Mouse (Mus musculus) embryonic facial prominence, embryonic 14.5 days (tissue): Measurements from ENCODE around the gene Gm49673. TPM values are rescaled to one million over a fixed set of nuclear protein-coding genes. Genes with fewer than 3 reads are reported as not detected.
"Not testable (repeated sequence)": the region's sequence is repeated elsewhere in the genome, so short reads cannot be mapped to it uniquely, and the experiment has no call there.

ENCODE experiments used
- ATAC-seq: fragments of 200-750 bp; cut with Nextera tagmentation; 2 replicates; pipeline ENCODE4 v1.8.0; 2017; ENCODE audit warnings: low read depth, moderate number of reproducible peaks, moderate TSS enrichment
- DNase-seq: peaks from one replicate; pipeline ENCODE4 v3.0.0-alpha.2; 2015; ENCODE audit warnings: low spot score
- H3K27ac ChIP-seq: fragments of 300-500 bp; sonication (generic); replicated peaks from 2 replicates; pipeline ENCODE4 v1.5.1; 2014; ENCODE audit warnings: low read depth, mild to moderate bottlenecking, low read length, moderate library complexity
- H3K27me3 ChIP-seq: fragments of 300-500 bp; sonication (generic); replicated peaks from 2 replicates; pipeline ENCODE4 v1.6.1; 2014; ENCODE audit warnings: low read length; ENCODE audit not compliant: control insufficient read depth, insufficient read depth
- H3K36me3 ChIP-seq: fragments of 300-500 bp; sonication (generic); 2 replicates; pipeline ENCODE4 v1.6.1; 2014; ENCODE audit warnings: low read length, mixed read lengths; ENCODE audit not compliant: control insufficient read depth, insufficient read depth
- H3K4me1 ChIP-seq: fragments of 300-500 bp; sonication (generic); 2 replicates; pipeline ENCODE4 v1.6.1; 2014; ENCODE audit warnings: antibody characterized with exemption, low read length; ENCODE audit not compliant: control insufficient read depth, insufficient read depth
- H3K4me2 ChIP-seq: fragments of 300-500 bp; sonication (generic); 2 replicates; pipeline ENCODE4 v1.6.1; 2014; ENCODE audit warnings: low read depth, mild to moderate bottlenecking, low read length, moderate library complexity, mixed read lengths
- H3K4me3 ChIP-seq: fragments of 300-500 bp; sonication (generic); 2 replicates; pipeline ENCODE4 v1.5.1; 2014; ENCODE audit warnings: low read depth, mild to moderate bottlenecking, low read length
- H3K9ac ChIP-seq: fragments of 300-500 bp; sonication (generic); 2 replicates; pipeline ENCODE4 v1.6.1; 2014; ENCODE audit warnings: low read depth, mild to moderate bottlenecking, low read length, moderate library complexity, mixed read lengths
- H3K9me3 ChIP-seq: fragments of 300-500 bp; sonication (generic); 2 replicates; pipeline ENCODE4 v1.6.1; 2016; ENCODE audit warnings: low read length; ENCODE audit not compliant: control insufficient read depth
- WGBS: fragments of 180-500 bp; shearing (Covaris S2); extraction: QIAGEN DNeasy Blood & Tissue Kit; methylation state at CpG from one replicate; pipeline ENCODE4 v1.1.7; 2014; 5-methylcytosine and 5-hydroxymethylcytosine counted together
- polyA plus RNA-seq: library from polyadenylated mRNA; unstranded; fragments of >200 nt; fragmentation: Nextera tagmentation; extraction: Ambion mirVana; gene quantifications from 2 replicates; pipeline ENCODE4 v1.2.1, GENCODE M21; 2014

Gm49673 gene
- polyA plus RNA-seq, 1 experiment from 2014 or later = not detected

DNA sequence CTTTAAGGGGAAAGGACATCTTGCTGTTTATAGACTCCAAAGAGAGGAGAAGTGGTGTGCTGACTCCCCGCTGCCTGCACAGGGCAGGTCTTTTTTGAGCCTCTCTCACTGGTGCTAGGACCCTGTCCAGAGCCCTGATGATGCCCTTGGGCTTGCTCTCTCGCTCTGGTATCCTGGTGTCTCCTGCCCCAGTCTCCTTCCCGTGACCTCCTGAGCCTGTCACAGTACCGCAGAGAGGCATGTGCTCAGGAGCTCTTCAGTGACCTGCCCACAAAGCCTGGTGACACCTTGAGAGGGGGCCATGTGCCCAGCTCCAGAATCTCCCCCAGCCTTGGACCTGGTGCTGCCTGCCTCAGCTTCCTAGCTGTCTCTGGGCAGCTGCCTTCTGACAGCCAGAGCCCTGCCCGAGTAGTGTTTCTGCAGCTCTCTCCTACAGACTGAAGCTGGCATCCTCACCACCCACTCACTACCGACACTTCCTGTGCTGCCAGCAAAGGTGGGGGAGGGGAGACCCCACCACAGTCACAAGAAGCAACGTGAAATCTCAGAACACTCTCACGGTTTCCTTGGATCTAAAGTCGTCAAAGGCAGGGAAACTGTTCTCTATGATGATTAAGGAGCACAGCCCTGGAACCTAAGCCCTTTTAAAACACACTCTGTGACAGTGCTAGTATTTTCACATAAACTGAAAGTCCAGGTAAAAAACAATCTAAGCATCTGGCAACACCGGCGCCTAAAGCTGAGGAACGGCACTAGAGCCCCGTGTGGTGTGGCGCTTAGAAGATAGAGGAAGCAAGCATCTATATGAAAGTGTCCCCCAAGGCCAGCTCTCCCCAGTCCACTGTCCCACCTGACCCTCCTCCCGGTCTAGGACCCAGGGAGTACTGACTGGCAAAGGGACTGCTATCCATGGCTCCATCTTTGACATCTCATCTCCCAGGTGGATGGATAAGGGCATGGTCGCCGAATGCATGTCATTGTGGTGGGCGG, 54.8 kb downstream of the Gm49673 start:
- H3K27ac ChIP-seq, H3K4me2 ChIP-seq, H3K36me3 ChIP-seq, H3K4me1 ChIP-seq, H3K9ac ChIP-seq, DNase-seq, H3K9me3 ChIP-seq, H3K27me3 ChIP-seq, ATAC-seq, H3K4me3 ChIP-seq: not testable (repeated sequence)
- WGBS = 39% methylated on average over 3 of the region's 18 CpGs

DNA sequence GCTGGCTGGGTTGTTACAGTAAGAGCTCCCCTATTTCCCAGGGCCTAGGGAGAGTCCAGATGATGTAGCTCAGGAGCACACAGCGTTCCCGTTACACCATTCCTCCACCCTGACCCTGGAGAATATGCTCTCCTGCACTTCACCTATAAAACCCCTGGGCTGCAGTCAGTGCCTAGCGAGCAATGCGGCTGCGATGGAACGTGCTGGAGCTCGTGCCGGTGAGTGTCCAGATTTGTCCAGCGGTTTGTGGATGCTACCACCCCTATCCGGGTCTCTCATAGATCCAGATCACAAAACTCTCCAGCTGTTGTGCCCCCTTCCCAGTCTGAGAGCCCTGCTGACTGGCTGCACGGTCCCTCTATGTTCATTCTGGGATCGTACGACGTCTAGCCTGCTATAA, 56.3 kb downstream of the Gm49673 start:
- not testable (repeated sequence) for H3K4me3 ChIP-seq, H3K36me3 ChIP-seq, DNase-seq, H3K4me1 ChIP-seq, H3K27ac ChIP-seq, H3K4me2 ChIP-seq, ATAC-seq, H3K9ac ChIP-seq, H3K27me3 ChIP-seq, H3K9me3 ChIP-seq
- 91% methylated on average over 14 of the region's 14 CpGs for WGBS

DNA sequence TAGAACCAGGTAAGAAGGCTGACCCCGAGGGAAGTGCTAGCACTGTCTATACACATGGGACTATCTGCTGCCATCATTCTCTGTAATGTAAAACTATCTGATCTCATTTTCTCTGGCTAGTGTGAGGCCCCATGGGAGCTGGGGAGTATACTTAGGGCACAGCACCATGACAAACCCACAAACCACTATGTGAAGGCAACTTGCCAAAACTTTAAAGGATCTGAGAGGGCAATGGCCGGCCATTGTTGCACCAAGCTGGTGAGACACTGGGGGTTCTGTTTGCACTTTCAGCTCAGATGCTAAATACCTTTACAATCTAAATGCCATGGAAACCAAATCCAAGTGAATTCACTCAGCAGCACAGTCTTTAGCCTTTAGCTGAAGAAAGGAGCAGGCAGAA, 77.7 kb downstream of the Gm49673 start:
- WGBS = 62% methylated on average over 1 of the region's 2 CpGs
- not testable (repeated sequence) for ATAC-seq, H3K9me3 ChIP-seq

DNA sequence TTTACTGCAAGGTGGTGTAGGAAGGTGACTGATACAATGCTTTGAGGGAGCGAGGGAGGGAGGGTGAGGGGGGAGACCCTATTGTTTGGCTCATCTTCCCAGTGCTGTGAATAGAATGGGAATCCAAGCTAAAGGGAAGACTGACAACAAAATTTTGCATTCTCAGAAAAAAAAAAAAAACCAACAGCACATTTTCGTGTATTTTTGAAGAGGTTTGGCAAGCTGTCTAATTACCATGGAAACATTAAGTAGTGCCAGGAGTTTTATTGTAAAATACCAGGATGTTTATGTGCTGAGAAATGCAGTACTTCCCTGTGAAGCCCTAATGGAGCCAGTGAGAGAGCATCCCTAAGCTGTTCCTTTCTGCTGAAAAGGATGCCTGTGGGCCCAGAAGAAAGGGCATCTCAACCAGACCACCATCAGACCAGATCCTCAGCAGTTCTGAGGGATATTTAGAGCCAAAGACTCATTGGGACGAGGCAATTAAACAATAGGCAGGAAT, 90.9 kb downstream of the Gm49673 start:
- not testable (repeated sequence) for ATAC-seq

More for the DNA sequence above, 77.7 kb downstream of the Gm49673 start:
- not testable (repeated sequence) for H3K4me2 ChIP-seq, H3K36me3 ChIP-seq, H3K27me3 ChIP-seq, H3K9ac ChIP-seq, H3K4me1 ChIP-seq, H3K4me3 ChIP-seq, H3K27ac ChIP-seq
- DNase-seq = peak; percentile 12

DNA sequence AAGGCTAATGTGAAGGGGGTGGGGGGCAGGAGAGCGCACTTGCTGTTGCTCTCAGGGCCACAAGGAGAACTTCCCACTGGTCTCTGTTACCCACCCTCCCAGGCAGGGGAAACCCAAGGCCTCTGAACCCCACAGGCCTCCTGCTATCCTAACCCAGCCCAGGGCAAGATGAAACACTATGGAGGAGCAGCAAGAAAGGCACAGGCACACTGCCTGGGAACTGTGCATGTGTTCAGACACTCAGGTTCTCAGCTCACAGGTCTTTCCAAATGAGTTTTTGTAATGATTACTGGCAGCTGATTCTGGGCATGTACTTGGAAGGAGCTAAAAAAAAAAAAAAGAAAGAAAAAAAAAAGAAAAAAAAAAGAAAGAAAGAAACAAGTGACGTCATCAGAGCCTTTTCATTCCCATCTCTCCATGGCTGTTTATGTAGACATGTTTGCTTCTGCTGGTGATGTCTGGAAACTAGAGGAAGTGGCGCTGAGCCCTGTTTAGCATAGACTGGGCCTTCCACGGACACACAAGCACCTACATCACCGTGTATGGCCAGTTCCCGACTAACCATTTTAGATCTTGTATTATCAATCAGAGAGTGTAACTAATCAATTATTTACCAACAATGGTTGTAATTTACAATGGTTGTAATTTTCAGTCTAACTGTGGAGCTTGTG, 91.5 kb downstream of the Gm49673 start:
- ATAC-seq, H3K9ac ChIP-seq, H3K4me2 ChIP-seq, H3K4me1 ChIP-seq, H3K9me3 ChIP-seq, DNase-seq, H3K27ac ChIP-seq, H3K36me3 ChIP-seq, H3K4me3 ChIP-seq, H3K27me3 ChIP-seq: not testable (repeated sequence)
- 62% methylated on average over 4 of the region's 6 CpGs for WGBS

More for the DNA sequence above, 90.9 kb downstream of the Gm49673 start:
- not testable (repeated sequence) for H3K9ac ChIP-seq, H3K27me3 ChIP-seq, H3K36me3 ChIP-seq, H3K4me1 ChIP-seq, H3K4me3 ChIP-seq, H3K9me3 ChIP-seq, H3K27ac ChIP-seq, H3K4me2 ChIP-seq
- peak; percentile 1 for DNase-seq
- 66% methylated on average over 2 of the region's 3 CpGs for WGBS

DNA sequence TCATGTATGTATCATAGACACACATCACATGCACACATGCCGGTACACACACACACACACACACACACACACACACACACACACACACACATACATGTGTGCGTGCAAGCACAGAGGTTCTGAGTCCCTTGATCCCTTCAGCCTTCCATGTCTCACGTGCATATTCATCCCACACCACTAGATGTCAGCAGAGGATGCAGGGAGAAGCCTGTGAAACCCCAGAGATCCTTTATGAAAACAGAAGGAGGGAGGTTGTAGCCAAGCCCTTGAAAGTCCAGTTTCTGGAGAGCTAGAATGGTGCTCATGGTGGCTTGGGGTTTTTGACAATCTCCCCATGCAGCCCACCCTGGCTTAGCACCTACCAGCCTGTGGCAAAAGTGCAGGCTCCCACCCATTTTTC, 96.3 kb downstream of the Gm49673 start:
- H3K27ac ChIP-seq = not testable (repeated sequence)
- ATAC-seq = peak; percentile 45; the same call in 1 of the 2 replicates

DNA sequence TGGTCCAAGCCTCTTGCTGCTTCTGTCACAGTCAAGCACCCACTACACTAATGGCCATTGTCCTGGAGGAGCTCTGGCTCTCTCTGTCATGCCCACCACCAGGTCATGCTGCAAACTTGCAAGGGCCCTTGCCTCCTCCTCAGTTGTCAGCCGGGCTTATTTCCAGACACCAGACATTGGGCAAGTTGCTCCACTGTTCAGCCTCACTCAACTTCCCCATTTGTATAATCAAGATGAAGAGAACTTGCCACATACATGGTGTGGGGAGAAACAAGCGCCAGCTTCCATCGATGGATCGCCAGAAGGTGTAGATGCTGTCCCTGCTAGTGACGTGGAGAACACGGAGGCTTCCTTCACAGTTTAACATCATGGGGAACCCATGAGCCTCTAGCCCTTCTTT, 97.4 kb downstream of the Gm49673 start:
- not testable (repeated sequence) for ATAC-seq, H3K36me3 ChIP-seq
- 86% methylated on average over 5 of the region's 6 CpGs for WGBS

More for the DNA sequence above, 96.3 kb downstream of the Gm49673 start:
- DNase-seq = peak; percentile 3
- H3K27me3 ChIP-seq, H3K4me3 ChIP-seq, H3K9me3 ChIP-seq, H3K9ac ChIP-seq, H3K36me3 ChIP-seq, H3K4me2 ChIP-seq, H3K4me1 ChIP-seq: not testable (repeated sequence)
- WGBS = 25% methylated on average over 3 of the region's 3 CpGs

DNA sequence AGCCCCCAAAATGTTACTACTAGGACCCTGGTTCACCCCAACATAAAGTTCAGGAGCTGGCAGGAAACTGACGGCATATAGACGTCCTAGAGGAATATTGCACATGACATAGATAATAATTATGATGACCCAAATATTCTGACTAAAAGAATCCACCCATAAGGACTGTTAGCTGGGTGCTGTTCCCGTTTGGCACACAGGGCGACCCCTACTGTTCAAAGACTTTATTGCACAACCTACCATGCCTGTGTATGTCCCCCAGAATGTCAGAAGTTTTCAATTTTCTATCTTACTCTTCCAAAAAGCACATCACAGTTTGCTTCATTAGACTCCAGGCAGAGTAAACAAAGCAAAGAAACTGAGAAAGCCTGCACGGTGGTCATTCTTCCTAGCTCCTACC, 101.4 kb downstream of the Gm49673 start:
- not testable (repeated sequence) for DNase-seq, H3K9me3 ChIP-seq, H3K4me2 ChIP-seq, H3K4me1 ChIP-seq, H3K27me3 ChIP-seq, H3K27ac ChIP-seq, H3K9ac ChIP-seq, ATAC-seq, H3K36me3 ChIP-seq, H3K4me3 ChIP-seq
- WGBS = 6% methylated on average over 2 of the region's 5 CpGs

More for the DNA sequence above, 97.4 kb downstream of the Gm49673 start:
- H3K27me3 ChIP-seq, H3K4me3 ChIP-seq, H3K27ac ChIP-seq, H3K9me3 ChIP-seq, DNase-seq, H3K9ac ChIP-seq, H3K4me2 ChIP-seq, H3K4me1 ChIP-seq: not testable (repeated sequence)
